Mouse (Mus musculus): ENCODE results near the gene Rrp15.

- no peak for TF ChIP-seq CTCF (IDR thresholded peaks at IDR 0.05; ENCODE audit: low read depth, low read length)
- TF ChIP-seq POLR2A (IDR thresholded peaks at IDR 0.05; ENCODE audit: extremely low read depth, insufficient read depth, low read length) = no peak
These were observed 73.9 kb downstream of the Rrp15 start for GRCm38 (mm10) chr1:186675263-186675662.
